Mouse (Mus musculus): Measurements from ENCODE around the gene 1700067K01Rik. TPM values are rescaled to one million over a fixed set of nuclear protein-coding genes. Genes with fewer than 3 reads are reported as not detected.
A peak's percentile ranks its signal among the peaks of the same experiment; 100 is the strongest.

The 1700067K01Rik gene
- polyA plus RNA-seq, 1 experiment: 0.12 TPM

GRCm38 (mm10) chr8:84052746-84053145, 51.4 kb downstream of the 1700067K01Rik start:
- Histone ChIP-seq H3K79me2 (ENCODE audit: control insufficient read depth, insufficient read depth) (no peaks in the 10 kb centered on the region), H3K79me3 (ENCODE audit: low read depth) (no peaks in the 10 kb centered on the region), H3K4me3 (ENCODE audit: insufficient read depth, poor library complexity, severe bottlenecking) (no peak overlapping the region), H3K36me3 (ENCODE audit: control insufficient read depth, insufficient read depth) (no peaks in the 10 kb centered on the region), H3K27me3 (ENCODE audit: control insufficient read depth, insufficient read depth, insufficient read length) (no peaks in the 10 kb centered on the region), H3ac (ENCODE audit: control insufficient read depth, insufficient read length, low read depth) (no peak overlapping the region)
- TF ChIP-seq CEBPB (IDR thresholded peaks at IDR 0.05; ENCODE audit: low read depth): no peak
- no peak for TF ChIP-seq CTCF (IDR thresholded peaks at IDR 0.05; ENCODE audit: control insufficient read depth, insufficient read depth, insufficient read length)
- TF ChIP-seq FOSL1 (IDR thresholded peaks at IDR 0.05; ENCODE audit: insufficient read depth, low read length, poor library complexity, severe bottlenecking): no peak
- TF ChIP-seq MYOG (IDR thresholded peaks at IDR 0.05; ENCODE audit: control insufficient read depth, extremely low read depth, insufficient read length): no peak
- TF ChIP-seq MAX (IDR thresholded peaks at IDR 0.05): no peak
- no peak for TF ChIP-seq USF1 (IDR thresholded peaks at IDR 0.05; ENCODE audit: low read depth)

- Histone ChIP-seq H3K36me3 (ENCODE audit: control insufficient read depth, insufficient read depth) (no peaks in the 10 kb centered on the region), H3K27me3 (ENCODE audit: control insufficient read depth, insufficient read depth, insufficient read length) (no peaks in the 10 kb centered on the region), H3K4me3 (ENCODE audit: insufficient read depth, poor library complexity, severe bottlenecking) (no peak overlapping the region), H3ac (ENCODE audit: control insufficient read depth, insufficient read length, low read depth) (no peak overlapping the region), H3K79me2 (ENCODE audit: control insufficient read depth, insufficient read depth) (no peaks in the 10 kb centered on the region), H3K79me3 (ENCODE audit: low read depth) (no peaks in the 10 kb centered on the region)
- TF ChIP-seq CTCF (IDR thresholded peaks at IDR 0.05; ENCODE audit: control insufficient read depth, insufficient read depth, insufficient read length) (no peak), FOSL1 (IDR thresholded peaks at IDR 0.05; ENCODE audit: insufficient read depth, low read length, poor library complexity, severe bottlenecking) (no peak), MYOG (IDR thresholded peaks at IDR 0.05; ENCODE audit: control insufficient read depth, extremely low read depth, insufficient read length) (no peak), CEBPB (IDR thresholded peaks at IDR 0.05; ENCODE audit: low read depth) (no peak), USF1 (IDR thresholded peaks at IDR 0.05; ENCODE audit: low read depth) (no peak), MYOD1 (IDR thresholded peaks at IDR 0.05; ENCODE audit: control insufficient read depth, insufficient read length, low read depth) (no peak), MAX (IDR thresholded peaks at IDR 0.05) (no peak)
Measured at GRCm38 (mm10) chr8:84053229-84053628, 51.9 kb downstream of the 1700067K01Rik start.

Small RNA genes within 50 kb of the gene (microRNA-seq; reads per million reads assigned to microRNA genes)
- gene Mir1199 (ENCODE audit: borderline microRNAs expressed): 1.6 reads per million, percentile 35 among the genes with 10 or more reads in this experiment
- 0.20 reads per million for gene Mir8111 (ENCODE audit: borderline microRNAs expressed)

Other genes with a start within 250 kb of the 1700067K01Rik start
- 16.6 TPM for gene Adgrl1, start 101.4 kb upstream of the 1700067K01Rik start, polyA plus RNA-seq (2012; fragmentation: generic; extraction: Trizol)
- gene Gm10644, start 46.3 kb upstream of the 1700067K01Rik start, polyA plus RNA-seq (2012; fragmentation: generic; extraction: Trizol): 0.08 TPM
- gene Asf1b, start 46.0 kb upstream of the 1700067K01Rik start, polyA plus RNA-seq (2012; fragmentation: generic; extraction: Trizol): 140 TPM
- 75.1 TPM for gene Prkaca, start 28.5 kb upstream of the 1700067K01Rik start, polyA plus RNA-seq (2012; fragmentation: generic; extraction: Trizol)
- 69.7 TPM for gene Samd1, start 3.8 kb upstream of the 1700067K01Rik start, polyA plus RNA-seq (2012; fragmentation: generic; extraction: Trizol)
- gene 2210011C24Rik, start 10.7 kb downstream of the 1700067K01Rik start, polyA plus RNA-seq (2012; fragmentation: generic; extraction: Trizol): 1.5 TPM
- 3.5 TPM for gene Palm3, start 20.0 kb downstream of the 1700067K01Rik start, polyA plus RNA-seq (2012; fragmentation: generic; extraction: Trizol)
- gene Il27ra, start 41.1 kb downstream of the 1700067K01Rik start, polyA plus RNA-seq (2012; fragmentation: generic; extraction: Trizol): 0.49 TPM
- not detected for gene Rln3, start 43.5 kb downstream of the 1700067K01Rik start, polyA plus RNA-seq (2012; fragmentation: generic; extraction: Trizol)
- 0.49 TPM for gene Gm10643, start 63.6 kb downstream of the 1700067K01Rik start, polyA plus RNA-seq (2012; fragmentation: generic; extraction: Trizol)
- gene Rfx1, start 65.3 kb downstream of the 1700067K01Rik start, polyA plus RNA-seq (2012; fragmentation: generic; extraction: Trizol): 9.8 TPM
- 45.2 TPM for gene Dcaf15, start 103.3 kb downstream of the 1700067K01Rik start, polyA plus RNA-seq (2012; fragmentation: generic; extraction: Trizol)
- gene Podnl1, start 124.5 kb downstream of the 1700067K01Rik start, polyA plus RNA-seq (2012; fragmentation: generic; extraction: Trizol): 10.3 TPM
- 25.2 TPM for gene Cc2d1a, start 146.4 kb downstream of the 1700067K01Rik start, polyA plus RNA-seq (2012; fragmentation: generic; extraction: Trizol)
- 0.61 TPM for gene 4930432K21Rik, start 146.5 kb downstream of the 1700067K01Rik start, polyA plus RNA-seq (2012; fragmentation: generic; extraction: Trizol)
- gene Nanos3, start 183.7 kb downstream of the 1700067K01Rik start, polyA plus RNA-seq (2012; fragmentation: generic; extraction: Trizol): 1.1 TPM
- gene Zswim4, start 235.6 kb downstream of the 1700067K01Rik start, polyA plus RNA-seq (2012; fragmentation: generic; extraction: Trizol): 10.1 TPM
- gene D8Ertd738e, start 248.2 kb downstream of the 1700067K01Rik start, polyA plus RNA-seq (2012; fragmentation: generic; extraction: Trizol): 281 TPM